Mouse (Mus musculus) CD4-positive, CD25-positive, alpha-beta regulatory T cell, adult 4 months (primary cell): ENCODE measurements around the gene Farp2. TPM values are rescaled to one million over a fixed set of nuclear protein-coding genes. Genes with fewer than 3 reads are reported as not detected.

Source experiments
- ATAC-seq: one replicate; pipeline ENCODE4 v1.8.0; 2017
- polyA plus RNA-seq, 2 experiments: library from polyadenylated mRNA; unstranded; fragments of 100-300 nt; shearing (Covaris generic); gene quantifications; one replicate each; pipeline ENCODE4 v1.2.1; 2017

Farp2 gene
- polyA plus RNA-seq, 2 experiments from 2014 or later, result 0.51 to 2.1 TPM

- ATAC-seq, result no peak
Measured at GRCm38 (mm10) chr1:93563649-93564048, 51.8 kb downstream of the Farp2 start.

DNA sequence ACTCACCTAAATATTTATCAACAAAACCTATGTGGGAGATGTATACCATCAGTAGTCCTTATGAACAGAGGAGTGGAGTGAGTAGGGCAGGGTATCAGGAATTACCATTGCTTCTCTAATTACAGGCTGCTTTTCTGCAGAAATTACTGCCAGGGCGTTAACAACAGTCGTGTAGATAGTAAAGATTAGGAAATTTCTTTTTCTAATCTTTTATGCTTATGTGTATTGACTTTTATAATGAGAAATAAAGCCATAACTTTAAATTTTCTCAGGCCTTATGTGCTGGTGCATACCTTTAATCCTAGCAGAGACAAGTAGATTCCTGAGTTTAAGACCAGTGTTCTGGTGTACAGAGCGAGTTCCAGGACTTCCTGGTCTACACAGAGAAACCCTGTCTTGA lies 52.9 kb downstream of the Farp2 start:
- no peak for ATAC-seq

DNA sequence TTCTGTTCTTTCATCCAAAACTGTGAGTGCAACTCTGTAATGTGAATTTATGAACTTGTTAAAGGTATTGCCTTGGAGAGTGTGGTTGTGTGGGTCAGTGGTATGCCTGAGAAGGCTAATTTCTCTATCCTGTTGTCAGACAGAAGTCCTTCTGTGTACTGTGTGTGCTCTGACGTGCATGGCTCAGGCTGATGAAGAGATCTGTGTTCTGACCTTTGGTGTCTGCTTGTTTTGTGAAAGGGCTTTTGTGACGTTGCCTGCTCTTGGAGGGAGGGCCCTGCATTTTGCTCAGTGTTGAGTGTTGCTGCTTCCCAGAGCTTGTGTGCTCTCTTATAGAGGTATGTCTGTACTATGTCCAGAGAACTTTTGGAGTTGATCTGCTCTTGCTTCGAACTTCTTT lies 55.1 kb downstream of the Farp2 start:
- no peak for ATAC-seq

GRCm38 (mm10) chr1:93567717-93568497 lies 56.0 kb downstream of the Farp2 start:
- ATAC-seq, result no peak

GRCm38 (mm10) chr1:93577066-93577465 lies 65.2 kb downstream of the Farp2 start:
- no peak for ATAC-seq

- ATAC-seq, result no peak
Measured at GRCm38 (mm10) chr1:93577861-93578260, 66.0 kb downstream of the Farp2 start.

DNA sequence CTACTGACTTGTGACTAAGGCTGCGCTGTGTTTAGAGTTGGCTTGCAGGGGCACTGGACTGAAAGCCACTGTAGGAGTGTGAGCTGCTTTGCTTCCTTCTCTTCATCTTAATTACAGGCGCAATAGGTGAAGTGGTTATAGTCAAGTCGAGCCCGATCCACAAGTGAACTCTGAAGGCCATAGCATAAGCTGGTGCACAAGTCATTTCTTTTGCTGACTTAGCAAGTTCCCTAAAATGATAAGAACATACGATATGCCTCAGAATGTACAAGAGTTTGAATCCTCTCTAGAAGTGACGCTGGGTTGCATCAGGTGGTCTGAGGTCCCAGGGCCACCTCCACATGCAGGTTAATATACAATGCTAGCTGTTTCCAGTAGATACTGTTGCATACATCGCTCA lies 69.7 kb downstream of the Farp2 start:
- ATAC-seq, result no peak

- ATAC-seq, result no peak
Measured at GRCm38 (mm10) chr1:93588346-93588745, 76.5 kb downstream of the Farp2 start.

DNA sequence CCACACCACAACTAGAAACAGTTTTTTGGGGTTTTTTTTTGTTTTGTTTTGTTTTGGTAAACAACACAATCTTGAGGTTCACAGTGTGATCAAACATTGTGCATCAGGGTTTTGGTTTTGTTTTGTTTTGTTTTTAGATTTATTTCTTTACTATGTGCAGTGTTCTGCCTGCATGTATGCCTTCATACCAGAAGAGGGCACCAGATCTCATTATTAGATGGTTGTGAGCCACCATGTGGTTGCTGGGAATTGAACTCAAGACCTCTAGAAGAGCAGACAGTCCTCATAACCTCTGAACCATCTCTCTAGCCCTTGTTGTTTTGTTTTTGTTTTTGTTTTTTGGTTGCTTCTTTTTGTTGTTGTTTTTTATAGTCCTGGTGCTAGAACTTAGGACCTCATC lies 82.1 kb downstream of the Farp2 start:
- no peak for ATAC-seq

DNA sequence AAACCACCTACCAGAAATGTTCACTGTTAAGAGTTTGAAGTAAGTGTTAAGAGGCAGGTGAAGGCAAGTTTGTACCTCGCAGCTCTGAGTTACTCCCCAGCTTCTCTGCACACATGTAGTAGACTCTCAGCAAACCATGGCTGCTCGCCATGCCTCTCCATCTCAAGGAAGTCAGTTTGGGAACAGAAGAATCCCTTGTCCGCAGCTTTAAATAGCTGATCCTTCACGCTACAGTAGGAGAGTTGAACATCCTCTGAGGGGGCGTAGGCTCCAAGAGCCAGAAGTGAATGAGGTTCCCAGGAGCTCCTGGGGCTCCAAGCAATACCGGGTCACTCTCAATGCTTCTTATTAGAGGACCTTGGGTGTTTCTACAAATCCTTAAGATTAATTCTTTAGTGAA lies 84.0 kb downstream of the Farp2 start:
- no peak for ATAC-seq

DNA sequence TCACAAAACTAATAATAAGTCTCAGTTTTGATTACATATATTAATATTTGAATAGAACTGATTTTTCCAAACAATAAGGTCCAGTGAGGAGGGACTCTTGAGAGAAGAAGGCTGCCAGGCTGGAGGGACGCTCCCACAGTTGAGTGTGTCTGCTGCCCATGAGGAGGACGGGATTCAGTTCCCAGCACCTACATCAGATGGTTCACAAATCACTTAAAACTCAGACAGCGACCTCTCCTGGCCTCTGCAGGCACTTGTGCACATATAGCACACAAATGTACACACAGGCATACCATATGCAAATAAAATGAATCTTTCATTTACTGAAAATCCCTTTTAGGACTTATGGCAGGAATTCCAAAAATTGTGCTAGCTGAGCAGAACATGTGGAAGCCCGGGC lies 91.0 kb downstream of the Farp2 start:
- no peak for ATAC-seq

DNA sequence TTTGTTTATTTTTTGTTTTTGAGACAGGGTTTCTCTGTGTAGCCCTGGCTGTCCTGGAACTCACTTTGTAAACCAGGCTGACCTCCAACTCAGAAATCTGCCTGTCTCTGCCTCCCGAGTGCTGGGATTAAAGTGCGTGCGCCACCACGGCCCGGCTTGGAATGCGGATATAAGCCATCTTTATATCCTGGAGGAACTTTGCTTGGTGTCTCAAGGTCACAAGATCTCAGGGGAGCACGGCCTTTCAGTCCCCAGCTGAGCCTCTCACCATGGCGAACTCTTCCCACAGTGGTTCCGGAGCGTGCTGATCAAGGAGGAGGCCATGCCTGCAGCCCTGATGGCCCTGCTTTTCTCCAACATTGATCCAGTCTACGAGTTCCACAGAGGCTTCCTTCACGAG lies 92.0 kb downstream of the Farp2 start:
- ATAC-seq, result no peak

DNA sequence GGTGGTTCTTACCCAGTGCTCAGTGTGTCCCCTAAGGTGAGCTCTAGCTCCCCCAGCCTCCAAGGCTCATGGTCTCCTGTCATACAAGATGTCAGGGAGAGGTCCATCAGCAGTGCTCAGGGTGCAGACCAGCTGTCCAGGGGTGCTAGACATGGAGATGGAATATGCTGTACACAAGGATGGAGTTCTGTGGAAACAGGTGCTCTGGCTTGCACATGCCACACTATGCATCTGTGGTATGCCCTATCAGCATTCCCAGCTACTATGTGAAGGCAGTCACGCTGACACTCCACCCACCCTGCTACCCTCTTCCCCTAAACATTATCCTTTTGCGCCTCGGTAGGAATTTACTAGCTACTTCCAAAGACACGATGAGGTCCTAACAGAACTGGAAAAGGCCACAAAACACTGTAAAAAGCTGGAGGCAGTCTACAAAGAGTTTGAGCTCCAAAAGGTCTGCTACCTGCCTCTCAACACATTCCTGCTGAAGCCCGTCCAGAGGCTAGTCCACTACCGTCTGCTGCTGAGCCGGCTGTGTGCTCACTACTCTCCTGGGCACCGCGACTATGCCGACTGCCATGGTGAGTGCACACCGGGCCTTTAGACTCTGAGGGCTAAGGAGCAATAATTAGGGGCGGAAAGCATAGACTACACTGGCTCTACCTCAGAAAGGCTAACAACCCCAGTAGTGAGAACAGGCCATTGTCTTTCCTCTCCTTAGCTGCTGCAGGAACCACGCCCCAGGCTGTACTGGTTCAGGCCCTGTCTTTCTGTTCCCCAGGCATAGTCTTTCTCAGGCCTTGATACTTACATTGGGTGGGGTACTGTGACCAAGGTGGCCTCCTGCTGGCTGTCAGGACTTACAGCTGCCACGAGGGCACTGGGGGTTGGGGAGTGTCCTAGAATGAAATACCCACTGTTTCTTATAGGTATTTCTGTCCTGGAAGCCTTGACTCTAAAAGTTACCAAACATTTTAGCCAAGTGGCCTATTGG lies 95.5 kb downstream of the Farp2 start:
- ATAC-seq, result no peak

GRCm38 (mm10) chr1:93608696-93609245 lies 96.9 kb downstream of the Farp2 start:
- ATAC-seq, result no peak

GRCm38 (mm10) chr1:93609762-93610161 lies 97.9 kb downstream of the Farp2 start:
- no peak for ATAC-seq

DNA sequence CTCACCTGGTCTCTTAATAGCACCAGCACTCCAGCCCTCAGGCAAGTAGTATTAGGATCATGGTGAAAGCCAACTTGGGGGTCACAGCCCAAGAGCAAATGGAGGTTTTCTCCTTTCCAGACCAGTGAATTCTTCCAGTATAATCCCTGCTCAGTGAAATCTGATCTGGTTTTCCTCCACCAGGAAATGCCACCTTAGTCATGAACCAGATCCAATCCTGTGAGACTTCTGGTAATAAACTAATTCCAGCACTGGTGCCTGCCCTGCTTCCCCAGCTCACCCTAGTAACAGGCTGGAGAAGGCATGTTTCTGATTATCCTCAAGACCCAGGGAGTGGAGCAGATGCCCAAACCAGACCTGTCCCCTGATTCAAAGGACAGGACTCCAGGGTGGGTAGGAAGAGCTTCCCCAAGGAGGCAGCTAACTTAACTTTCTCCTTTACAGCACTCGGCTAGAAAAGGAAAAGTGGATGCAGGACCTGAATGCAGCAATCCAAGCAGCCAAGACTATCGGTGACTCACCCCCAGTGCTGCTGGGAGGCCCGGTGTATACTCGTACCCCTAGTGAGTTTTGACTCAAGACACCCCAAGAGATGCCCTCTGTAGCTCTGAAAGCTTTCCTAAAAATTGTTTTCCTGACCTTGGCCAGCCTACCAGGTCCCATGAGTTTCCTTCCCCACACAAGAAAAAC lies 106.3 kb downstream of the Farp2 start:
- no peak for ATAC-seq

GRCm38 (mm10) chr1:93618948-93619347 lies 107.1 kb downstream of the Farp2 start:
- ATAC-seq, result no peak

- ATAC-seq, result no peak
Measured at GRCm38 (mm10) chr1:93624502-93624901, 112.6 kb downstream of the Farp2 start.

- ATAC-seq, result no peak
Measured at GRCm38 (mm10) chr1:93630796-93631195, 118.9 kb downstream of the Farp2 start.

DNA sequence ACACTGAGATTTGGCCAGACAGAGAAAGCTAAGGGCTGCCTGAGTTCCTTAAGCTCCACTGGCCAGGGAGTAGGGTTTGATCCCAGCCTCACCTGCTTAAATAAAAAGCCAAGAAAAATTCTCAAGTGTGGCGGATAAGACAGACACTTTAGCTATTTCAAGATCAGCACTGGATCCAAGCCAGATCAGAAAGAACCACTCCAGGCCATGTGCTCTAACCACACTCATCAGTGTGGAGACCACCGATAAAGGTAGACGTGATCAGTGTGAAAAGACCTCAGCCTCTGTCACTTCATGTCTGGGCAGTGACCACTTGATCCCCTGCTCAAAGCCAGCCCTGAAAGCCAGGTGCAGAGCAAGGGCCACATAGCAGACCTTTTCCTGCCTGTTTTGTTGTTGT lies 120.8 kb downstream of the Farp2 start:
- no peak for ATAC-seq

DNA sequence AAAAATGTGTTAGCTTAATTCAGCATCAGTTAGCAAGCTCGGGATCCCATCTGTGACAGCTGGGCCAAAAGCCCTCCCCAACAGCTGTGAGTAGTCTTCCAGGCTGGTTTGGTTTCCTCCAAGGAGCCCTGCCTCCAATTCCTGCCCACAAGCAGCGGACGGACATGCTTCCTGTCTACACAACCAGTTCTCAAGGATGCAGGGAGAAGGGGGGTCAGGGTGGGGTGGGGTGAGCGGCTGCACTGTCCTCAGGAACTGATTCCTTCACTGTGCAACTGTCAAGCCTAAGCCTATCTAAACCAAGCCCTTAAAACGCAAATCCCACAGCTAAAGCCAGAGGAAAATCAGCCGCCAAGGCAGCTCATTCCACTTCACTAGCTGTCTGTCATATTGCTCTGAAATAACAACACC lies 122.6 kb downstream of the Farp2 start:
- ATAC-seq, result no peak

DNA sequence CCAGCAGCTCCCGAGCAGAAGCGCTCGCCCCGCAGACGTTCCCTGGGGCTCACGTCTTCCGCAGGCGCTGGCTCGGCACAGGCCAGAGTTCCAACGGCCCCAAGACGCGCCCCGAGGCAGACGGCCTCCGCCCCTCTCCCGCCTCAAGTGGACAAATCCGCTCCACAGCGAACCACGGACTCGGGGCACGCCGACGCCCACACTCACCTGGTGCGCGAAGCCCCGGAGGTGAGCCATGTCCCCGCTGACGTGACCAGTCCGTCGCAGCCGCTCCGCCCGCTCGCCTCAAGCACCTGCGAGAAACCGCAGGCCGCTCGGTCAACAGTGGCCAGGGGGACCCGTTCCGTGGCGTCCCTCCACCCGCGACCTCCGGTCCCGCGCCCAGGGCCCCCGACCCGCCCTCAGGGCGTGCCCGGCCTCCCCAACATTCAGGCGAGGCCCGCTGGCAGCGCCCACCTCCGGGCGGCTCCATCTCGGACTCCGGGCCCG lies 123.3 kb downstream of the Farp2 start:
- ATAC-seq, result peak; percentile 11
